Mouse (Mus musculus): ENCODE measurements around the gene Apaf1.
A peak's percentile ranks its signal among the peaks of the same experiment; 100 is the strongest.

Gene Apaf1

DNA sequence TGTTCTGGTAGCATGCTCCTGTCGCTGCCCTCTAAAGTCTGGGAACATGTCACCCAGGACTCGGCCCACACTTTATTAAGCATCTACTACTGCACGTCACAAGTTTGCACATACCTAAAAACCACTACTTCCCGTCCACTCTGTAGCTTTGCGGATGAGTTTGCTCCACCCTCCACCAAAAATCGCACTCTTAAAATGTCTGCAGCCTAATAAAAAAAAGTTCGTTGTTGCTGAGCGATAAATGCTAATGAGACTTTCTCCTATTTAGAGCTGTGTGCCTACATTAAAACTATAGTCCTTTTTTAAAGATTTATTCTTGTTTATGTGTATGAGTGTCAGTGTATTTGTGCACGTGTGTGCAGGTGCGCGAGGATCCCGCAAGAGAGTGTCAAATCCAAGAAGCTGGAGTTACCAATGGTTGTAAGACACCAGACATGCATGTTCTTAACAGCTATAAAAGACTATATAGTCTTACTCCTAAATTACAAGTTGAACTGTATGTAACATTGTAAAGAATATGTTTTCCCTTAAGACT, 890 bp upstream of the Apaf1 start:
- DNase-seq (ENCODE audit: low read depth in 1 of 2, low spot score in 2 of 2), result no peak

DNA sequence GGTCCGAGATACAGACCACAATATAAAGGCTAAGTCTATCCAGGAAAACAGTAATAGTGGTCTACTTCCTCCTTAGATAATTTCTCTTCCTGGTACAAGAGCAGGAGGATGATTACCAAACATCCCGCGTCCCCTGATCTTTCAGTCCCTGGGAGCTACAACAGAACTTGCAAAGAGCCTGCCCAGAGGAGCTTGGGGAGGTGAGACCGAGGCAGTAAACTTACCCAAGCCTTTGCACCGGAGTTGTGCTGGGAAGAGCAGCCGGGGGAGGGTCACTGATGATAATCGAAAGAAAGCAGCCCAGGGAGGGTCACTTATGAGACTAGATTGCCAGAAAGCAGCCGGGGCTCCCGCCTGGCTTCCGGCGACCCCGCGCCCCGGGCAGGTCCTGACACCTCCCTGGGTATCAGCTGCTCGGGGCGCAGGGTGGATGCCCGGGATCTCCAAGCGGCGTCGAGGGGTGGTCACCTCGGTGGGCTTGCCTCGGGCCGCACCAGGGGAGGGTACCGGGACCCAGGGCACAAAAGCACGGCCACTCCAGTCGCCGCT, 537 bp downstream of the Apaf1 start:
- peak in 1 of 2 experiments; percentile 13 for DNase-seq (ENCODE audit: low read depth in 1 of 2, low spot score in 2 of 2)

- DNase-seq (ENCODE audit: low read depth in 1 of 2, low spot score in 2 of 2), result no peak
These were observed 2.0 kb downstream of the Apaf1 start for GRCm38 (mm10) chr10:91080540-91080939.

DNA sequence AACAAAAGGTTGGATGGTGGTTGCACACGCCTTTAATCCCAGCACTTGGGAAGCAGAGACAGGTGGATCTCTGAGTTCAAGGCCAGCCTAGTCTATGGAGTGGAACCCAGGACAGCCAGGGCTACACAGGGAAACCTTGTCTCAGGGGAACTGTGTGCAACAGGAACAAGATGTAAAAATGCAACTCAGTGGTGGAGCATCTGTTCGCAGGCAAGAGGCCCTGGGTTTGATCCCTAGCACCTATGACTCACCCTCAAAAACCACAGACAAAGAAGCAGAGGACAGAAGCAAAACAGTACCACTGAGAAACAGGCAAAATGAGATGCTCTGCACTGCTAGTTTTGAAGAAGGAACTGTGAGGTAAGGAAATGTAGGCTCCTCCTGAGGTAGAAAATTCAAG, 5.9 kb downstream of the Apaf1 start:
- DNase-seq (ENCODE audit: low read depth in 1 of 2, low spot score in 2 of 2), result no peak

GRCm38 (mm10) chr10:91073345-91073744, 9.2 kb downstream of the Apaf1 start:
- no peak for DNase-seq (ENCODE audit: low read depth in 1 of 2, low spot score in 2 of 2)

- no peak for DNase-seq (ENCODE audit: low read depth in 1 of 2, low spot score in 2 of 2)
These were observed 10.8 kb downstream of the Apaf1 start for GRCm38 (mm10) chr10:91071768-91072167.

GRCm38 (mm10) chr10:91062355-91062754, 20.2 kb downstream of the Apaf1 start:
- DNase-seq (ENCODE audit: low read depth in 1 of 2, low spot score in 2 of 2), result no peak

DNA sequence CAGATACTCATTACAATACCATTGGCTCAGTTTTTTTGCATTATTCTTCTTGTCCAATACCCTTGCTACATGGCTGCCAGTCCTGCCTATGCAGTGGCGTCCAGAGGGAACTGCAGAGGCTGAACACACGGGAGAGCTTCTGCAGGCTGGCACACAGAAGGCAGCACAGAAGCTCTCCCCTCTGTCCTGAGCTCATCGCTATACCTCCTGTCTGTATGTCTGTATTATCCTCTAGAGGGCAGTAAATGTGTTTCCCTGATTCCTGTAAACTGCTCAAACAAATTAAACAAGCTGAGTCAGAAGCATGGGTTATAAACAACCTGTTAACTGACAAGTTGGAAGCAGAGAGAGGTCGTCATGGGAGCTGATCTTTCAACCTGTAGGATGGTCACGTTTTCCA, 21.8 kb downstream of the Apaf1 start:
- no peak for DNase-seq (ENCODE audit: low read depth in 1 of 2, low spot score in 2 of 2)

- no peak for DNase-seq (ENCODE audit: low read depth in 1 of 2, low spot score in 2 of 2)
These were observed 29.8 kb downstream of the Apaf1 start for GRCm38 (mm10) chr10:91052734-91053133.

DNA sequence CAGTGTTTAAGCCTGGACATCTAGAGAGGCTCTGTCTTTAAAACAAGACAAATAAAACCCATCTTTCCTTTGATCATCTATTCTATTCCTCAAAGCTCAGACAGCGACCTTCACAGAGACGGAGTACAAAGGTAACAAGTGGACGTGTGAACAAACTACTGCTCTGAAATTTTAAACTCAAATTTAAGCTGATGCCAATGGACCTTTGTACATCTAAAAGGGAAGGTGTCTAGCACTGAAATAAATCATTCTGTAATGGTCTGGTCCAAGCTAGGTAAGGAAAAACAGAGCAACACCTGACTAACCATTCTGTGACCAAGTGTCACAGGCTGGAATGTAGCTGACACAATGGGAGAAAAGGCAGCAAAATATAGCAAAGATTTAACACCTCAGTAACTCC, 31.4 kb downstream of the Apaf1 start:
- no peak for DNase-seq (ENCODE audit: low read depth in 1 of 2, low spot score in 2 of 2)

- no peak for DNase-seq (ENCODE audit: low read depth in 1 of 2, low spot score in 2 of 2)
These were observed 32.9 kb downstream of the Apaf1 start for GRCm38 (mm10) chr10:91049696-91050095.

DNA sequence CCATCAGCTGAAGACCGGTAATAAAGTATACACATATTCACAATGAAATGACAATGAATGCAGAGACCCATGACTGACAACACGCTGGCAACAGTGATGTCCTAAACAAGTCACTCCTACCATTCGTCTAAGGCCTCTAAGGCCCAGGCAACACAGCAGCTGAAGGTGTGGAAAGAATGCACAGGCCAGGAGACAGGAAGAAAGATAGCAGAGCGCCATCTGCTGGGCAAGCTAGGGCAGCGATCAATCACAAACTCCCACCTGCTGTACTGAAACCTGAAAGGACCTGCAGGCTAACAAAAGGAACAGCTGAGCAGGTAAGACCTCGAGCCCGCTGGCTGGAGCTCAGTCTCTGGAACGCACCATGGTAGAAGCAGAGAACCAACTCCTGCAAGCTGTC, 48.6 kb downstream of the Apaf1 start:
- DNase-seq (ENCODE audit: low read depth in 1 of 2, low spot score in 2 of 2), result peak in 1 of 2 experiments; percentile 7

GRCm38 (mm10) chr10:91032399-91032798, 50.2 kb downstream of the Apaf1 start:
- DNase-seq (ENCODE audit: low read depth in 1 of 2, low spot score in 2 of 2), result peak; percentile 5 to 28

DNA sequence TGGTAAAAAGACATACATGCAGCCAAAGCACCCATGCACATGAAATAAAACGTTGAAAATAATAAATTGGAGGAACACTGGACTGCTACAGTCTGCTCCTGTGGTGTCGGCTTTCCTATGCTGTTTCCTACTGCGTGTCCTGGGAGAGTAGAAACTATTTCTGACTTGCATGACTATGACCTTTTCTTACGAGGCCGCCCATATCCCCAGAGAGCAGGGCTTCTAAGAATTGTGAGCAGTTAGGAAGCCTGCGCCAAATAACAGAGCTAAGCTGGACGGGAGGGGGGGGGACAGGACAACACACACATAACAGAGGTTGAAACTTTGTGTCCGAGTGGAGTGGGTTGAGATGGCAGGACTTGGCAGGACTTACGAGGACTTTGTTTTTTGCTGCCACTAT, 51.4 kb downstream of the Apaf1 start:
- no peak for DNase-seq (ENCODE audit: low read depth in 1 of 2, low spot score in 2 of 2)

DNA sequence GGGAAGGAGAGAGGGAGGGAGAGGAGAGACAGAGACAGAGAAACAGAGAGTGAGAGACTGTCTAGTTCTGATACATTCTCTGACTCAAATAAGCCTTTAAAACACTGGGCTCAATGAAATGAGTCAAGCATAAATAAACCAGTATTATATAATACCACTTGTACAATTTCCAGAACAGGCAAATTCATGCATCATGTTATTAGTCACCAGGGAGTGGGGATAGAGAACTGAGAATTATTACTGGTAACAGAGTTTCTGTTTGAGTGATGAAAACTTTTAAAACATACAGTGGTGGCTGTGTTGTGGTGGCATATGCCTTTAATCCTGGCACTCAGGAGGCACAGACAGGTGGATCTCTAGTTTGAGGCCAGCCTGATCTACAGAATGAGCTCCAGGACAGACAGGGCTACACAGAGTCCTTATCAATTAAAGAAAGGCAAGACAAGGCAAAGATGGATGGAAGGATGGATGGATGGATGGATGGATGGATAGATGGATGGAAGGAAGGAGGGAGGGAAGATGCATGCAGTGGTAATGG, 53.5 kb downstream of the Apaf1 start:
- DNase-seq (ENCODE audit: low read depth in 1 of 2, low spot score in 2 of 2), result no peak

- no peak for DNase-seq (ENCODE audit: low read depth in 1 of 2, low spot score in 2 of 2)
These were observed 54.6 kb downstream of the Apaf1 start for GRCm38 (mm10) chr10:91027964-91028363.

GRCm38 (mm10) chr10:91027468-91027867, 55.1 kb downstream of the Apaf1 start:
- DNase-seq (ENCODE audit: low read depth in 1 of 2, low spot score in 2 of 2), result no peak

GRCm38 (mm10) chr10:91005858-91006538, 76.6 kb downstream of the Apaf1 start:
- no peak for DNase-seq (ENCODE audit: low read depth in 1 of 2, low spot score in 2 of 2)

DNA sequence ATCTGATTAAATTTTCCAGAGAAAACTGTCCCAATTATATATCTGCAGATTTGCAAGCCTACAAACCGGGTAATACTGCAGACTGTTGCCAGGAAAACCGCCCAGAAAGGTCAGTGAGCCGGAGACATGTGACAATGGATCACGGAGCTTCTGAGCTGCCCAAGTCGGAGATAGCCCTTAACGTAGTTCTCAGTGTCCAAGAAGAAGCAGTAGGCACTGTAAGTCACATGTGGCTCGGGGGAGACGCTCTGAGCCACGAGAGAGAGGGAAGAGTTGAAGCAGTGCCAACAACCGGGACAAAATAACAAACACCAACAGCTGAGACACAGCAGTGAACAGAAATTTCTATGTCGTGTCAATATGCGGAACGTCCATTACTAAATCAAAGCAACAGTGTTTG, 81.1 kb downstream of the Apaf1 start:
- no peak for DNase-seq (ENCODE audit: low read depth in 1 of 2, low spot score in 2 of 2)

DNA sequence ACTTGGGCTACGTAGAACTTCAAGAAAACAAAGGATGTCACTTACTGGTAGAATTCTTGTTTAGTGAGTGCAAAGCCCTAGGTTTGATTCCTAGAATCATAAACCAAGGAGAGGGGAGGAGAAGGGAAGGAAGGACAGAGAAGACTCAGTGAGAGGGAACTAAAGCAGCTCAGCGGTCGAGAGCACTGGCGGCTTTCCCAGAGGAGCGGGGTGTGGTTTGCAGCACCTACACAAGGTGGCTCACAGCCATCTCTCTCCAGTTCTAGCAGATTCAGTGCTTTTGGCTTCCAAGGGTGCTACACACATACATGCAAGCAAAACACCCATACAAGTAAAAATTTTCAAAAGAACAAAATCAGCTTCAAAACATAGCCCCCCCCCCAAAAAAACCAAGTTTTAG, 82.7 kb downstream of the Apaf1 start:
- DNase-seq (ENCODE audit: low read depth in 1 of 2, low spot score in 2 of 2), result no peak

DNA sequence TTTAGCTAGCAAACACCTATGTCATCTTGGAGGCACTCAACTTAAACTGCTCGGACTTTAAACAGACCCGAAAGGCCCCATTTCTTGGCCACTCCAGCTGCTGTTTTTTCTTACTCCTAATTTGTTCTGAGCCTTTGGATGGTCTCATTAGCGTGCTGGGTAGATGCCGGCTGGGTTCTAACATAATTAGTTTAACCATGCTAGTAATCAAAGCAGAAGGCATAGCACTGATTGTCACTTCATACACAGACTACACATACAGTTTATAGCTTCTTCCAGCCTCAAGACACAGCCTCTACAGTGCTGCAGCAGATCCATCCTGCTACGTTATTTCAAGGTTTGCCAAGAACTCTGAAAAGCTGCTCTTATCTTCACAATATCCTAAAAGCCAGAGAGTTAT, 88.7 kb downstream of the Apaf1 start:
- no peak for DNase-seq (ENCODE audit: low read depth in 1 of 2, low spot score in 2 of 2)

DNA sequence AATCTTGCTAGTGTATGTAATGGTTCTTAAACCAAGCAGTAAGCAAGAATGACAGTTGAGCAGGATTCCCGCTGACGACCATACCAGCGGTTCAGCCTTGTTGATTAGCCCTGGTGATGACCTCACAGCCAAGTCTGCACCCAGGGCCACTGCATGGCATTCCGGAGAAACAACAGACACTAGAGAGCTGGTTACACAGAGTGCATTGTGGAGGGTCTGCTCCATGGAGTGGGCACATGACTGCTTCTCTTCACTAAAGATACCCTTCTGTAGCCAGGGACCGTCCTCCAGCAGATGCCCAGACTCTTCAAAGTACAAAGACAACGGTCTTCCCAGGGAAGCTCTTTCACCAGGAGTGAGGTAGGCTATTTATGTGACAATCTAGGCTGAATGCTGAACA, 90.3 kb downstream of the Apaf1 start:
- DNase-seq (ENCODE audit: low read depth in 1 of 2, low spot score in 2 of 2), result no peak

DNA sequence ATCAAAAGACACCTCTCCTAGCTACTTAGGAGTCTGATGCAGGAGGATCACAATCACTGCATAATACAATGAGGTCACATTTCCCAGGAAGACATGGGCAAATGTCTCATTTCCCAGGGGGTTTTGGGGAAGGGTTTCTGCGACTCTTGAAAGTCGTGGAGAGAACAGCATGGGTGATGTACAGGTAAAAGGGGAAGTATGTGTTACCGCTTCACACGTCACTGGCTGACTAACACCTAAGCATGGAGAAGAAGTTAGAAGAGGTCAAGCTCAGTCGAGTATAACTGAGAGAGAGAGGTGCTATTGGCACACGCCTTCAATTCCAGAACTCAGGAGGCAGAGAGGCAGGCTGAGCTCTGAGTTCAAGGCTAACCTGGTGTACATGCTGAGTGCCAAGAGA, 92.2 kb downstream of the Apaf1 start:
- no peak for DNase-seq (ENCODE audit: low read depth in 1 of 2, low spot score in 2 of 2)

Measured in monocyte, adult 2 months (primary cell).